ENCODE assay signal across 9 mouse cellular contexts in the genomic region with DNA sequence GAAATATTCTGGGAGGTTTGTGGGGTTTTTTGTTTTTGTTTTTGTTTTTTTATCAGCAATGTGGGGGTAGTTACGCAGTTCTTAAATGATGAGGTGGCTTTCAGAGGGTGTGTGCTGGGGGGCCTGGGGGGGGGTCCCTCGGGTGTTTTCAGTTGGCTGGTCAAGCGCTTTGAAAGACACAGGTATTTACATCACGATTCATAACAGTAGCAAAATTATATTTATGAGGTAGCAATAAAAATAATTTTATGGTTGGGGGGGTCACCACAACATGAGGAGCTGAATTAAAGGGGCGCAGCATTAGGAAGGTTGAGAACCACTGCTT. TPM values are rescaled to one million over a fixed set of nuclear protein-coding genes. Genes with fewer than 3 reads are reported as not detected.
DNase-seq lines count a peak whose midpoint lies in the region; ATAC-seq and TF ChIP-seq lines count a peak whose summit lies in the region.
"Had no signal": no experiment of that assay in that cellular context is flagged by ENCODE, and none has a peak within 500 bp of the region (broad histone marks: within the 10 kb centered on the region; RNA-seq: fewer than 3 reads in every experiment).

No protein-coding gene starts in this region.

- no peak for DNase-seq in heart, adult 2 months
- no peak for DNase-seq in heart, adult 8-10 months (ENCODE audit: low spot score)
- no peak for DNase-seq in testis, postnatal 10 days (ENCODE audit: low spot score)
- no peak for DNase-seq in liver, embryonic 13.5 days
- no peak for DNase-seq in embryo, embryonic 11 days
- DNase-seq in urinary bladder, postnatal 14 days (ENCODE audit: low spot score), result no peak
- DNase-seq in layer of hippocampus, adult 9-11 months, result no peak

- H3K9me3 ChIP-seq in liver, embryonic 13.5 days (replicated peaks), result no peaks in the 10 kb centered on the region

- no peaks in the 10 kb centered on the region for H3K27me3 ChIP-seq in heart, adult 2 months (ENCODE audit: control insufficient read depth, insufficient read depth, low read length)
- no peaks in the 10 kb centered on the region for H3K27me3 ChIP-seq in testis, adult 2 months (ENCODE audit: control insufficient read depth, insufficient read depth, low read length)
- H3K27me3 ChIP-seq in liver, embryonic 13.5 days, result peaks cover 80% of the 10 kb centered on the region

- TF ChIP-seq EP300 in heart, adult 2 months (IDR thresholded peaks at IDR 0.05; ENCODE audit: insufficient read depth, low read depth, low read length), result no peak

- peaks cover 16% of the 10 kb centered on the region for H3K4me1 ChIP-seq in heart, adult 2 months (ENCODE audit: control insufficient read depth, insufficient read depth, low read length)
- H3K4me1 ChIP-seq in testis, adult 2 months (ENCODE audit: control insufficient read depth, insufficient read depth, low read length), result peaks cover 10% of the 10 kb centered on the region
- peaks cover 57% of the 10 kb centered on the region for H3K4me1 ChIP-seq in liver, embryonic 13.5 days (replicated peaks)

- intact Hi-C loops in heart, adult 2 months (cut with DNase I), result no loop called here

- H3K4me3 ChIP-seq in heart, adult 2 months, result peak overlapping the region; percentile 37
- peak overlapping the region; percentile 70; the same call in 1 of the 2 replicates for H3K4me3 ChIP-seq in testis, adult 2 months (ENCODE audit: control insufficient read depth, low read depth, low read length)
- H3K4me3 ChIP-seq in liver, embryonic 13.5 days (replicated peaks), result peak overlapping the region; percentile 37

- WGBS in heart, adult 2 months, result 23% methylated on average over 5 of the region's 5 CpGs
- 14% methylated on average over 5 of the region's 5 CpGs for WGBS in liver, embryonic 13.5 days (ENCODE audit: insufficient replicate concordance)

- H3K27ac ChIP-seq in heart, adult 2 months, result peak overlapping the region; percentile 63
- H3K27ac ChIP-seq in testis, adult 2 months (ENCODE audit: control insufficient read depth, insufficient read depth, low read depth, low read length), result no peak overlapping the region
- peak overlapping the region; percentile 59 for H3K27ac ChIP-seq in liver, embryonic 13.5 days

- ATAC-seq in liver, embryonic 13.5 days (ENCODE audit: low read depth), result no peak

- no peaks in the 10 kb centered on the region for H3K36me3 ChIP-seq in heart, adult 2 months (ENCODE audit: control insufficient read depth, insufficient read depth, low read length)
- no peaks in the 10 kb centered on the region for H3K36me3 ChIP-seq in testis, adult 2 months (ENCODE audit: control insufficient read depth, insufficient read depth, low read length)
- no peaks in the 10 kb centered on the region for H3K36me3 ChIP-seq in liver, embryonic 13.5 days

- no peaks in the 10 kb centered on the region for H3K79me2 ChIP-seq in heart, adult 2 months (replicated peaks; ENCODE audit: control insufficient read depth, insufficient read depth, low read length)

- no peak for TF ChIP-seq POLR2A in heart, adult 2 months (IDR thresholded peaks at IDR 0.05; ENCODE audit: insufficient read depth, low read depth, low read length)
- TF ChIP-seq POLR2A in testis, adult 2 months (IDR thresholded peaks at IDR 0.05; ENCODE audit: control insufficient read depth, low read depth, low read length), result no peak

- H3K9ac ChIP-seq in heart, adult 2 months (ENCODE audit: low read depth, low read length), result peak overlapping the region; percentile 56; the same call in 1 of the 2 replicates
- H3K9ac ChIP-seq in liver, embryonic 13.5 days, result peak overlapping the region; percentile 8; the same call in 1 of the 2 replicates

- H3K4me2 ChIP-seq in liver, embryonic 13.5 days, result peak overlapping the region; percentile 64

- TF ChIP-seq CTCF in heart, adult 2 months (IDR thresholded peaks at IDR 0.05), result no peak
- TF ChIP-seq CTCF in testis, adult 2 months (IDR thresholded peaks at IDR 0.05; ENCODE audit: control insufficient read depth, insufficient read depth, insufficient replicate concordance, low read depth, low read length), result no peak

RNA-seq across cellular contexts. Expression of gene Itgb5, which starts 3.9 kb away (rescaled TPM):
- total RNA-seq in heart, adult 2 months (2021), result 10 to 100 TPM; 83.2 to 95.3 TPM
- polyA plus RNA-seq in heart, adult 2 months (2012; rRNA removed), result 95.7 and 123 TPM in 2 replicates
- 100 to 1,000 TPM in 1 of 4 experiments, 10 to 100 TPM in 3; 87.6 to 103 (median 91.3) TPM for total RNA-seq in heart, adult 8-10 months (2022)
- 27.6 and 33.0 TPM in 2 replicates for polyA plus RNA-seq in testis, adult 2 months (2012; rRNA removed)
- 10.9 and 11.3 TPM in 2 replicates for polyA plus RNA-seq in liver, embryonic 13.5 days (2015; fragmentation: Nextera tagmentation; extraction: Ambion mirVana)

RNA-seq across cellular contexts. Expression of gene Muc13, which starts 39.6 kb away (rescaled TPM):
- not detected for total RNA-seq in heart, adult 2 months (2021)
- 0.15 and 0.33 TPM in 2 replicates for polyA plus RNA-seq in heart, adult 2 months (2012; rRNA removed)
- total RNA-seq in heart, adult 8-10 months (2022), result under 1 TPM in 2 of 4 experiments, not detected in 2; 0.09 to 0.14 TPM
- 0.25 and 0.32 TPM in 2 replicates for polyA plus RNA-seq in testis, adult 2 months (2012; rRNA removed)
- 2.7 and 3.2 TPM in 2 replicates for polyA plus RNA-seq in liver, embryonic 13.5 days (2015; fragmentation: Nextera tagmentation; extraction: Ambion mirVana)
- total RNA-seq: adrenal gland, adult 2 months had no signal
